Mouse (Mus musculus): ENCODE data around the gene 1700001C02Rik. TPM values are rescaled to one million over a fixed set of nuclear protein-coding genes. Genes with fewer than 3 reads are reported as not detected.

Gene 1700001C02Rik
- polyA plus RNA-seq, 1 experiment: not detected

GRCm38 (mm10) chr5:30476534-30476933, 10.7 kb downstream of the 1700001C02Rik start:
- no peak overlapping the region for H3K4me3 ChIP-seq
- peaks cover 38% of the 10 kb centered on the region for H3K27me3 ChIP-seq (ENCODE audit: control insufficient read depth, insufficient read depth, insufficient read length)
- H3K36me3 ChIP-seq (ENCODE audit: control insufficient read depth, insufficient read depth): no peaks in the 10 kb centered on the region
- H3K4me2 ChIP-seq (ENCODE audit: low read depth): no peak overlapping the region
- H3ac ChIP-seq (ENCODE audit: control insufficient read depth, insufficient read length): no peak overlapping the region
- TF ChIP-seq POLR2A (IDR thresholded peaks at IDR 0.05; ENCODE audit: insufficient read length, low read depth) (no peak), SRF (IDR thresholded peaks at IDR 0.05; ENCODE audit: control insufficient read depth, insufficient read length, low read depth) (no peak), MAX (IDR thresholded peaks at IDR 0.05; ENCODE audit: low read depth) (no peak), CEBPB (IDR thresholded peaks at IDR 0.05; ENCODE audit: insufficient read depth, poor library complexity, severe bottlenecking) (no peak), MYOG (IDR thresholded peaks at IDR 0.05; ENCODE audit: control insufficient read depth in 1 of 3, insufficient read depth in 1 of 3, insufficient read length in 2 of 3, low read depth in 2 of 3) (no peak), REST (IDR thresholded peaks at IDR 0.05; ENCODE audit: insufficient read depth, insufficient read length) (no peak), USF1 (IDR thresholded peaks at IDR 0.05; ENCODE audit: low read depth) (no peak), TCF3 (IDR thresholded peaks at IDR 0.05; ENCODE audit: insufficient read length, low read depth) (no peak)
- no peaks in the 10 kb centered on the region for H3K79me2 ChIP-seq (ENCODE audit: control insufficient read depth, insufficient read depth)

GRCm38 (mm10) chr5:30482319-30482718, 16.5 kb downstream of the 1700001C02Rik start:
- Histone ChIP-seq H3K4me2 (ENCODE audit: low read depth) (no peak overlapping the region), H3K27me3 (ENCODE audit: control insufficient read depth, insufficient read depth, insufficient read length) (peaks cover 38% of the 10 kb centered on the region), H3K79me2 (ENCODE audit: control insufficient read depth, insufficient read depth) (no peaks in the 10 kb centered on the region), H3K4me3 (no peak overlapping the region), H3K36me3 (ENCODE audit: control insufficient read depth, insufficient read depth) (no peaks in the 10 kb centered on the region), H3ac (ENCODE audit: control insufficient read depth, insufficient read length) (no peak overlapping the region)
- TF ChIP-seq TCF3 (IDR thresholded peaks at IDR 0.05; ENCODE audit: insufficient read length, low read depth) (no peak), POLR2AphosphoS2 (IDR thresholded peaks at IDR 0.05; ENCODE audit: insufficient read length, low read depth) (no peak), MYOG (IDR thresholded peaks at IDR 0.05; ENCODE audit: control insufficient read depth in 1 of 3, insufficient read depth in 1 of 3, insufficient read length in 2 of 3, low read depth in 2 of 3) (no peak)

DNA sequence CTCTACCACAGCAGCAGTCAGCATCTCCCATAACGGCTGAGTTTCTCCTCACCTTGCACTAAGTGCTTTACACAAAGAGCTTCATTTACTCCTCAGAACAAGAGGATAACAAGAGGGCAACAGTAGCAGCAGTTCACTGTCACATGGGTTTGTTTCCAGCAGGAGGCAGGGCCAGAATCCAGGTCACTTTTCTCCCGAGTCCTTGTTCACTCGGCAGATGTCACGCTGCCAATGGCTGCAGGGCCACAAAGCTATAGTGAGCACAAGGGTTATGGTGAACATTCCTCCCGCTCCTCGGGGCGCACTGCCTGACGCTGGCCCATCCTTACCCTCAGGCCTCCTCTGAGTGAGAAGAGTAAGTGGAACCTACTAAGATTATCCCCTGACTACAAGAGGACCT, 17.7 kb downstream of the 1700001C02Rik start:
- Histone ChIP-seq H3ac (ENCODE audit: control insufficient read depth, insufficient read length) (no peak overlapping the region), H3K4me3 (no peak overlapping the region), H3K27me3 (ENCODE audit: control insufficient read depth, insufficient read depth, insufficient read length) (peaks cover 38% of the 10 kb centered on the region), H3K79me2 (ENCODE audit: control insufficient read depth, insufficient read depth) (no peaks in the 10 kb centered on the region), H3K4me2 (ENCODE audit: low read depth) (no peak overlapping the region), H3K36me3 (ENCODE audit: control insufficient read depth, insufficient read depth) (no peaks in the 10 kb centered on the region)
- TF ChIP-seq MYOD1 (IDR thresholded peaks at IDR 0.05; ENCODE audit: control insufficient read depth in 1 of 3, insufficient read length in 2 of 3, low read depth in 2 of 3) (no peak), TCF3 (IDR thresholded peaks at IDR 0.05; ENCODE audit: insufficient read length, low read depth) (no peak), REST (IDR thresholded peaks at IDR 0.05; ENCODE audit: insufficient read depth, insufficient read length) (no peak), CEBPB (IDR thresholded peaks at IDR 0.05; ENCODE audit: insufficient read depth, poor library complexity, severe bottlenecking) (no peak), POLR2AphosphoS2 (IDR thresholded peaks at IDR 0.05; ENCODE audit: insufficient read length, low read depth) (no peak), POLR2A (IDR thresholded peaks at IDR 0.05; ENCODE audit: insufficient read length, low read depth) (no peak), E2F4 (IDR thresholded peaks at IDR 0.05; ENCODE audit: insufficient read depth) (no peak), MYOG (IDR thresholded peaks at IDR 0.05; ENCODE audit: control insufficient read depth in 1 of 3, insufficient read depth in 1 of 3, insufficient read length in 2 of 3, low read depth in 2 of 3) (no peak), TCF12 (IDR thresholded peaks at IDR 0.05; ENCODE audit: insufficient read depth, poor library complexity, severe bottlenecking) (no peak), USF1 (IDR thresholded peaks at IDR 0.05; ENCODE audit: low read depth) (no peak), MAX (IDR thresholded peaks at IDR 0.05; ENCODE audit: low read depth) (no peak), SRF (IDR thresholded peaks at IDR 0.05; ENCODE audit: control insufficient read depth, insufficient read length, low read depth) (no peak)

- peaks cover 38% of the 10 kb centered on the region for H3K27me3 ChIP-seq (ENCODE audit: control insufficient read depth, insufficient read depth, insufficient read length)
- no peaks in the 10 kb centered on the region for H3K79me2 ChIP-seq (ENCODE audit: control insufficient read depth, insufficient read depth)
Measured at GRCm38 (mm10) chr5:30484591-30484990, 18.7 kb downstream of the 1700001C02Rik start.

DNA sequence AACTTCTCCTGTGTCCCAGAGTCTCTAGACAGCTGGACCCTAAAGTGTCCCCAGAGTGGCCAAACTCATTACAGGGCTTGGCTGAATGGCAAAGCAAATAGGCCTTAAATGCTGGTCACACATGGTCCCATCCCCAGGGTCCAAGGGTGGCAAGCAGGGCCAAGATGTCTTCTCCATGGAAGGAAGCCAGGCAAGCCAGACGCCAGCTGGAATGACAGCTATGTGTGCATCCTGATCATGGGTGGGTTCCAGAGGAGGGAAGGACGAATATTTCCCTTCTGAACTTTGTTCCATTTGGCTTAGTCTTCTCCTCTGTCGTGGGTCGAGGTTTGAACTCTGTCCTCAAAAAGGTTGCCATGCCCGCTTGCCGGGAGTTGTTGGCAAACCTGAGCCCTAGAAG, 19.3 kb downstream of the 1700001C02Rik start:
- Histone ChIP-seq H3K4me2 (ENCODE audit: low read depth) (no peak overlapping the region), H3K4me3 (no peak overlapping the region), H3K79me2 (ENCODE audit: control insufficient read depth, insufficient read depth) (no peaks in the 10 kb centered on the region), H3K27me3 (ENCODE audit: control insufficient read depth, insufficient read depth, insufficient read length) (peaks cover 34% of the 10 kb centered on the region), H3K36me3 (ENCODE audit: control insufficient read depth, insufficient read depth) (no peaks in the 10 kb centered on the region), H3ac (ENCODE audit: control insufficient read depth, insufficient read length) (no peak overlapping the region)
- TF ChIP-seq POLR2A (IDR thresholded peaks at IDR 0.05; ENCODE audit: insufficient read length, low read depth): no peak
- TF ChIP-seq USF1 (IDR thresholded peaks at IDR 0.05; ENCODE audit: low read depth): no peak
- no peak for TF ChIP-seq POLR2AphosphoS2 (IDR thresholded peaks at IDR 0.05; ENCODE audit: insufficient read length, low read depth)
- TF ChIP-seq CEBPB (IDR thresholded peaks at IDR 0.05; ENCODE audit: insufficient read depth, poor library complexity, severe bottlenecking): no peak
- TF ChIP-seq E2F4 (IDR thresholded peaks at IDR 0.05; ENCODE audit: insufficient read depth): no peak
- no peak for TF ChIP-seq MAX (IDR thresholded peaks at IDR 0.05; ENCODE audit: low read depth)
- TF ChIP-seq REST (IDR thresholded peaks at IDR 0.05; ENCODE audit: insufficient read depth, insufficient read length): no peak
- no peak for TF ChIP-seq SRF (IDR thresholded peaks at IDR 0.05; ENCODE audit: control insufficient read depth, insufficient read length, low read depth)
- no peak for TF ChIP-seq TCF3 (IDR thresholded peaks at IDR 0.05; ENCODE audit: insufficient read length, low read depth)
- TF ChIP-seq TCF12 (IDR thresholded peaks at IDR 0.05; ENCODE audit: insufficient read depth, poor library complexity, severe bottlenecking): no peak
- no peak for TF ChIP-seq MYOD1 (IDR thresholded peaks at IDR 0.05; ENCODE audit: control insufficient read depth in 1 of 3, insufficient read length in 2 of 3, low read depth in 2 of 3)
- TF ChIP-seq MYOG (IDR thresholded peaks at IDR 0.05; ENCODE audit: control insufficient read depth in 1 of 3, insufficient read depth in 1 of 3, insufficient read length in 2 of 3, low read depth in 2 of 3): no peak

More at GRCm38 (mm10) chr5:30484591-30484990, 18.7 kb downstream of the 1700001C02Rik start:
- Histone ChIP-seq H3K36me3 (ENCODE audit: control insufficient read depth, insufficient read depth) (no peaks in the 10 kb centered on the region), H3K4me2 (ENCODE audit: low read depth) (no peak overlapping the region), H3ac (ENCODE audit: control insufficient read depth, insufficient read length) (no peak overlapping the region), H3K4me3 (no peak overlapping the region)
- TF ChIP-seq SRF (IDR thresholded peaks at IDR 0.05; ENCODE audit: control insufficient read depth, insufficient read length, low read depth) (no peak), TCF12 (IDR thresholded peaks at IDR 0.05; ENCODE audit: insufficient read depth, poor library complexity, severe bottlenecking) (no peak), POLR2A (IDR thresholded peaks at IDR 0.05; ENCODE audit: insufficient read length, low read depth) (no peak), MYOD1 (IDR thresholded peaks at IDR 0.05; ENCODE audit: control insufficient read depth in 1 of 3, insufficient read length in 2 of 3, low read depth in 2 of 3) (no peak), REST (IDR thresholded peaks at IDR 0.05; ENCODE audit: insufficient read depth, insufficient read length) (no peak), E2F4 (IDR thresholded peaks at IDR 0.05; ENCODE audit: insufficient read depth) (no peak), POLR2AphosphoS2 (IDR thresholded peaks at IDR 0.05; ENCODE audit: insufficient read length, low read depth) (no peak), TCF3 (IDR thresholded peaks at IDR 0.05; ENCODE audit: insufficient read length, low read depth) (no peak), MYOG (IDR thresholded peaks at IDR 0.05; ENCODE audit: control insufficient read depth in 1 of 3, insufficient read depth in 1 of 3, insufficient read length in 2 of 3, low read depth in 2 of 3) (no peak), CEBPB (IDR thresholded peaks at IDR 0.05; ENCODE audit: insufficient read depth, poor library complexity, severe bottlenecking) (no peak), USF1 (IDR thresholded peaks at IDR 0.05; ENCODE audit: low read depth) (no peak), MAX (IDR thresholded peaks at IDR 0.05; ENCODE audit: low read depth) (no peak)
